Mouse (Mus musculus): ENCODE measurements around the gene Lbp. TPM values are rescaled to one million over a fixed set of nuclear protein-coding genes. Genes with fewer than 3 reads are reported as not detected.

Lbp gene
- polyA plus RNA-seq, 1 experiment from 2014 or later = 4.9 TPM

- H3K4me1 ChIP-seq = no peaks in the 10 kb centered on the region
- H3K4me2 ChIP-seq = no peak overlapping the region
- no peak overlapping the region for H3K4me3 ChIP-seq
- H3K9me3 ChIP-seq = no peaks in the 10 kb centered on the region
- WGBS = 87% methylated on average over 3 of the region's 3 CpGs
- H3K27me3 ChIP-seq (replicated peaks) = no peaks in the 10 kb centered on the region
- H3K9ac ChIP-seq = no peak overlapping the region
- H3K36me3 ChIP-seq (replicated peaks) = peaks cover 36% of the 10 kb centered on the region
- ATAC-seq (replicated peaks) = no peak
- no peak overlapping the region for H3K27ac ChIP-seq
Observed at GRCm38 (mm10) chr2:158352801-158353520, 46.7 kb downstream of the Lbp start.

- peaks cover 50% of the 10 kb centered on the region for H3K36me3 ChIP-seq (replicated peaks)
- H3K4me3 ChIP-seq = no peak overlapping the region
- H3K27ac ChIP-seq = no peak overlapping the region
- ATAC-seq (replicated peaks) = no peak
- H3K4me1 ChIP-seq = peaks cover 7% of the 10 kb centered on the region
- no peak overlapping the region for H3K9ac ChIP-seq
- H3K9me3 ChIP-seq = no peaks in the 10 kb centered on the region
- no peak overlapping the region for H3K4me2 ChIP-seq
- 78% methylated on average over 7 of the region's 7 CpGs for WGBS
- H3K27me3 ChIP-seq (replicated peaks) = no peaks in the 10 kb centered on the region
Observed at GRCm38 (mm10) chr2:158354348-158355114, 48.2 kb downstream of the Lbp start.

GRCm38 (mm10) chr2:158355238-158355637 lies 48.9 kb downstream of the Lbp start:
- H3K9ac ChIP-seq = no peak overlapping the region
- no peaks in the 10 kb centered on the region for H3K27me3 ChIP-seq (replicated peaks)
- WGBS = 91% methylated on average over 2 of the region's 2 CpGs
- no peak for ATAC-seq (replicated peaks)
- H3K4me1 ChIP-seq = peaks cover 14% of the 10 kb centered on the region
- no peak overlapping the region for H3K4me2 ChIP-seq
- H3K4me3 ChIP-seq = no peak overlapping the region
- no peaks in the 10 kb centered on the region for H3K9me3 ChIP-seq
- no peak overlapping the region for H3K27ac ChIP-seq
- H3K36me3 ChIP-seq (replicated peaks) = peaks cover 50% of the 10 kb centered on the region

- peaks cover 50% of the 10 kb centered on the region for H3K36me3 ChIP-seq (replicated peaks)
- no peaks in the 10 kb centered on the region for H3K27me3 ChIP-seq (replicated peaks)
- H3K4me1 ChIP-seq = peaks cover 20% of the 10 kb centered on the region
- no peak overlapping the region for H3K4me3 ChIP-seq
- 89% methylated on average over 5 of the region's 5 CpGs for WGBS
- H3K4me2 ChIP-seq = no peak overlapping the region
- no peak for ATAC-seq (replicated peaks)
- H3K9me3 ChIP-seq = no peaks in the 10 kb centered on the region
- no peak overlapping the region for H3K9ac ChIP-seq
- no peak overlapping the region for H3K27ac ChIP-seq
Observed at GRCm38 (mm10) chr2:158356121-158356520, 49.8 kb downstream of the Lbp start.

- H3K27ac ChIP-seq = peak overlapping the region; percentile 68; the same call in 1 of the 2 replicates
- H3K9me3 ChIP-seq = no peaks in the 10 kb centered on the region
- 68% methylated on average over 12 of the region's 12 CpGs for whole genome bisulfite sequencing
- no peaks in the 10 kb centered on the region for H3K27me3 ChIP-seq (replicated peaks)
- H3K36me3 ChIP-seq (replicated peaks) = peaks cover 38% of the 10 kb centered on the region
- H3K4me2 ChIP-seq = peak overlapping the region; percentile 87
- peak overlapping the region; percentile 64 for H3K4me3 ChIP-seq
- H3K4me1 ChIP-seq = peaks cover 20% of the 10 kb centered on the region
- peak overlapping the region; percentile 72 for H3K9ac ChIP-seq
- no peak for ATAC-seq (replicated peaks)
Observed at GRCm38 (mm10) chr2:158359757-158360620, 53.7 kb downstream of the Lbp start.

GRCm38 (mm10) chr2:158360873-158361677 lies 54.8 kb downstream of the Lbp start:
- no peaks in the 10 kb centered on the region for H3K27me3 ChIP-seq (replicated peaks)
- H3K27ac ChIP-seq = peak overlapping the region; percentile 68
- H3K4me2 ChIP-seq = peak overlapping the region; percentile 87
- peak overlapping the region; percentile 64 for H3K4me3 ChIP-seq
- peaks cover 28% of the 10 kb centered on the region for H3K36me3 ChIP-seq (replicated peaks)
- H3K4me1 ChIP-seq = peaks cover 20% of the 10 kb centered on the region
- under 1% methylated on average over 41 of the region's 41 CpGs for WGBS
- peak; percentile 92 for ATAC-seq (replicated peaks)
- H3K9me3 ChIP-seq = no peaks in the 10 kb centered on the region
- peak overlapping the region; percentile 72 for H3K9ac ChIP-seq

- Histone ChIP-seq H3K9ac (no peak overlapping the region), H3K9me3 (no peaks in the 10 kb centered on the region), H3K27me3 (replicated peaks) (0 out of 2 replicates have a peak, but pooled peaks cover 3% of the 10 kb centered on the region), H3K36me3 (replicated peaks) (peaks cover 24% of the 10 kb centered on the region), H3K4me1 (peaks cover 20% of the 10 kb centered on the region), H3K27ac (peak overlapping the region; percentile 68), H3K4me3 (peak overlapping the region; percentile 64), H3K4me2 (peak overlapping the region; percentile 87)
- peak; percentile 74 for ATAC-seq (replicated peaks)
- WGBS = 36% methylated on average over 8 of the region's 8 CpGs
Observed at GRCm38 (mm10) chr2:158361678-158362320, 55.5 kb downstream of the Lbp start.

GRCm38 (mm10) chr2:158364175-158364574 lies 57.9 kb downstream of the Lbp start:
- no peak for ATAC-seq (replicated peaks)
- 83% methylated on average over 4 of the region's 4 CpGs for WGBS
- Histone ChIP-seq H3K27ac (no peak overlapping the region), H3K4me3 (no peak overlapping the region), H3K9ac (no peak overlapping the region), H3K4me2 (no peak overlapping the region), H3K36me3 (replicated peaks) (peaks cover 2% of the 10 kb centered on the region; the same call in 1 of the 2 replicates), H3K9me3 (no peaks in the 10 kb centered on the region), H3K27me3 (replicated peaks) (0 out of 2 replicates have a peak, but pooled peaks cover 3% of the 10 kb centered on the region), H3K4me1 (peaks cover 15% of the 10 kb centered on the region)

GRCm38 (mm10) chr2:158365099-158365850 lies 59.0 kb downstream of the Lbp start:
- no peak overlapping the region for H3K27ac ChIP-seq
- no peak overlapping the region for H3K4me3 ChIP-seq
- H3K27me3 ChIP-seq (replicated peaks) = 0 out of 2 replicates have a peak, but pooled peaks cover 3% of the 10 kb centered on the region
- H3K9ac ChIP-seq = no peak overlapping the region
- 68% methylated on average over 12 of the region's 12 CpGs for WGBS
- H3K36me3 ChIP-seq (replicated peaks) = no peaks in the 10 kb centered on the region
- H3K9me3 ChIP-seq = no peaks in the 10 kb centered on the region
- H3K4me1 ChIP-seq = peaks cover 6% of the 10 kb centered on the region
- no peak overlapping the region for H3K4me2 ChIP-seq
- no peak for ATAC-seq (replicated peaks)

- Histone ChIP-seq H3K27me3 (replicated peaks) (0 out of 2 replicates have a peak, but pooled peaks cover 3% of the 10 kb centered on the region), H3K27ac (no peak overlapping the region)
- WGBS = 93% methylated on average over 5 of the region's 5 CpGs
Observed at GRCm38 (mm10) chr2:158367654-158368053, 61.4 kb downstream of the Lbp start.

More at GRCm38 (mm10) chr2:158367654-158368053, 61.4 kb downstream of the Lbp start:
- Histone ChIP-seq H3K9ac (no peak overlapping the region), H3K36me3 (replicated peaks) (no peaks in the 10 kb centered on the region), H3K9me3 (no peaks in the 10 kb centered on the region), H3K4me3 (no peak overlapping the region), H3K4me2 (no peak overlapping the region), H3K4me1 (no peaks in the 10 kb centered on the region)
- no peak for ATAC-seq (replicated peaks)
